Mouse (Mus musculus): Measurements from ENCODE around the gene Chp2. TPM values are rescaled to one million over a fixed set of nuclear protein-coding genes. Genes with fewer than 3 reads are reported as not detected.

Chp2 gene
- polyA plus RNA-seq (2014; fragmentation: Nextera tagmentation; extraction: Ambion mirVana) = 1.1 and 1.4 TPM in 2 replicates

DNA sequence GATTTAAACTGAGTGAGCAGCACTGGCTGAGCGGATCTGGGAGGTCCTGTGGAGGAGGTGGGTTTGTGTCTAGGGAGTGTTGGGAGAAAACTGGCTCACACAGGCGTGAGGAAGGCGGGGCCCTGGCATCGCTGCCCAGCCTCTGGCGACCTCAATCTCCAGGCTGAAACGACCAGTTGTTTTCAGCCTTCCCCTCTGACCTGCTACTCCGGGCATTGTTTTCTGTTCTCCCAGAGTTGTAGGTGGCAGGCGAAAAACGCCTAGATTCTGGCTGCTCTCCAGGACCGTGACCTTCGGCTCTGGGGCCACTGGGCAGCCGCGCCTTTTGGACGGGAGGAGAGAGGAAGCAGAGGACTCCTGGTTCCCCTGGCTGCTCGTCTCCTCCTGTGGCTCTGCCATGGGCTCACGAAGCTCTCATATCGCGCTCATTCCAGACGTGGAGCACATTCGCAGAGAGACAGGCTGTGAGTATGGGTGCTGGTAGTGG lies at the start of gene Chp2:
Gene Chp2 (plus strand): TSS at position 182 of the 487 bp plus-strand sequence.
- Histone ChIP-seq H3K36me3 (replicated peaks; ENCODE audit: control insufficient read depth, insufficient read depth) (no peaks in the 10 kb centered on the region), H3K27ac (no peak within 1 kb of the TSS), H3K4me1 (replicated peaks; ENCODE audit: control insufficient read depth, insufficient read depth, low read length) (no peaks in the 10 kb centered on the region), H3K27me3 (ENCODE audit: control insufficient read depth, insufficient read depth, low read length) (no peaks in the 10 kb centered on the region), H3K4me3 (replicated peaks; ENCODE audit: low read length) (0 out of 2 replicates have a peak within 1 kb of the TSS, but pooled peaks have one; percentile 11), H3K4me2 (replicated peaks) (peak within 1 kb of the TSS; percentile 37), H3K9ac (no peak within 1 kb of the TSS), H3K9me3 (ENCODE audit: control insufficient read depth, low read length) (no peaks in the 10 kb centered on the region; the same call in 1 of the 2 replicates)
- 26% methylated on average over 20 of the region's 20 CpGs for WGBS
- ATAC-seq (ENCODE audit: low FRiP score) (no peak), DNase-seq (ENCODE audit: low spot score) (no peak)

DNA sequence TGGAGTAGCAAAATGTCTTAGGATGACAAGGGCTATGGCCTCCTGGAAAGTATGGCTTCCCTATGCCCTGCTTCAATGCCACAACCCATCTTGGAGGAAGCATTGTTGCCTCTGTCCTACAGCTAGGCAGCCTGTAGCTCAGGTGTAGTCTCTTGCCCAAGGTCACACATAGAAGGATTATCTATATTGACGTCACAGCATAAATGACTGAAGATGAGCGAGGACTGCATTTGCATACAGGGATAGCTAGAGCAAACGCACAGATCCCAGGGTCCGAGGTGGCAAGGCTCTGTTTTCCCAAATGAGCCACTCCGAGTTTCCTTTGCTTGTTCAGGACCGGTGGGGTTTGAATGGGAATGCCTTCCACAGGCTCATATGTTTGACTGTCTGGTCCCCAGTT lies 48.6 kb upstream of the Chp2 start:
- Histone ChIP-seq H3K9ac (no peak overlapping the region), H3K27ac (no peak overlapping the region), H3K4me3 (replicated peaks; ENCODE audit: low read length) (no peak overlapping the region), H3K36me3 (replicated peaks; ENCODE audit: control insufficient read depth, insufficient read depth) (peaks cover 7% of the 10 kb centered on the region; the same call in 1 of the 2 replicates), H3K4me1 (replicated peaks; ENCODE audit: control insufficient read depth, insufficient read depth, low read length) (no peaks in the 10 kb centered on the region), H3K9me3 (ENCODE audit: control insufficient read depth, low read length) (no peaks in the 10 kb centered on the region), H3K4me2 (replicated peaks) (no peak overlapping the region), H3K27me3 (ENCODE audit: control insufficient read depth, insufficient read depth, low read length) (no peaks in the 10 kb centered on the region)
- ATAC-seq (ENCODE audit: low FRiP score) = no peak
- 80% methylated on average over 6 of the region's 6 CpGs for WGBS
- DNase-seq (ENCODE audit: low spot score) = no peak

DNA sequence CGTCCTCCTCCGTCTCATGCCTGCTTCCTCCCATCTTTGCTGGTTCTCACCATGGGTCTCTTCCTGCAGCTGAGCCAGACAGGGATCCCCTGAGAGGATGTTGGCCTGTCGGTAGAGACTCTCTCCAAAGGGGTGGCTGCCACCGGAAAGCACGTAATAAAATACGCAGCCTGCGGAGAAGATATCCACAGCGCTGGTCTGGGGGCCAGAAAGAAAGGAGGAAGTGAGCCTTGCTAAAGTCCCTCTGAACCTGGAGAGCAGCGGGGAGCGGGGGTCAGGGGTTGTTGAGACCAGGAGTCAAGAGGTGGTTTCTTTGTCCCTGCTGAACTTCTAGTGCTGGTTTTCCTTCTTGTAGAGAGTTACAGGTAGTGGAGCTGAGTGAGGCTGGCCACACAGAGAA lies 47.7 kb upstream of the Chp2 start:
- 78% methylated on average over 10 of the region's 10 CpGs for WGBS
- Histone ChIP-seq H3K4me2 (replicated peaks) (no peak overlapping the region), H3K27me3 (ENCODE audit: control insufficient read depth, insufficient read depth, low read length) (no peaks in the 10 kb centered on the region), H3K9me3 (ENCODE audit: control insufficient read depth, low read length) (no peaks in the 10 kb centered on the region), H3K9ac (no peak overlapping the region), H3K36me3 (replicated peaks; ENCODE audit: control insufficient read depth, insufficient read depth) (peaks cover 7% of the 10 kb centered on the region; the same call in 1 of the 2 replicates), H3K27ac (no peak overlapping the region), H3K4me1 (replicated peaks; ENCODE audit: control insufficient read depth, insufficient read depth, low read length) (no peaks in the 10 kb centered on the region), H3K4me3 (replicated peaks; ENCODE audit: low read length) (no peak overlapping the region)
- ATAC-seq (ENCODE audit: low FRiP score) (no peak), DNase-seq (ENCODE audit: low spot score) (no peak)

DNA sequence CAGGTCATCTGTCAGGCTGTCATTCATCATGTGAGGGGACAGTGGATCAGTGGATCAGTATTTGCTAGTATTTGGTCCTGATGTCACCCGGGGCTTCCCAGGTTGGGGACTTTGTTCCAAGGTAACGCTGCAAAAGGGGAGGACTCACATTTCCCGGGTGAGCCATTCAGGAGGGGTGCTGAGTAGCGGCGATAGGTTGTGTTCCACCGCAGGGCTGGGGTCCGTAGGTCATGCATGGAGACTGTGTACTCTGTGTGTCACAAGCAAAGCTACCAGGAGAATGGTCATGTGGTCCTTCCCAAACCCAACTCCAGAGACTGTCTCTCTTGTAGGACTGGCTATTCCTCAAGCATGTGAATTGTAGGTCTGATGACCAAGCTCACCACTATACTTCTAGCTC lies 38.6 kb upstream of the Chp2 start:
- no peak for DNase-seq (ENCODE audit: low spot score)
- Histone ChIP-seq H3K27ac (no peak overlapping the region), H3K27me3 (ENCODE audit: control insufficient read depth, insufficient read depth, low read length) (no peaks in the 10 kb centered on the region), H3K9ac (no peak overlapping the region), H3K36me3 (replicated peaks; ENCODE audit: control insufficient read depth, insufficient read depth) (no peaks in the 10 kb centered on the region), H3K4me3 (replicated peaks; ENCODE audit: low read length) (no peak overlapping the region), H3K4me2 (replicated peaks) (no peak overlapping the region), H3K4me1 (replicated peaks; ENCODE audit: control insufficient read depth, insufficient read depth, low read length) (no peaks in the 10 kb centered on the region), H3K9me3 (ENCODE audit: control insufficient read depth, low read length) (no peaks in the 10 kb centered on the region)
- ATAC-seq (ENCODE audit: low FRiP score) = no peak
- 92% methylated on average over 7 of the region's 7 CpGs for WGBS

DNA sequence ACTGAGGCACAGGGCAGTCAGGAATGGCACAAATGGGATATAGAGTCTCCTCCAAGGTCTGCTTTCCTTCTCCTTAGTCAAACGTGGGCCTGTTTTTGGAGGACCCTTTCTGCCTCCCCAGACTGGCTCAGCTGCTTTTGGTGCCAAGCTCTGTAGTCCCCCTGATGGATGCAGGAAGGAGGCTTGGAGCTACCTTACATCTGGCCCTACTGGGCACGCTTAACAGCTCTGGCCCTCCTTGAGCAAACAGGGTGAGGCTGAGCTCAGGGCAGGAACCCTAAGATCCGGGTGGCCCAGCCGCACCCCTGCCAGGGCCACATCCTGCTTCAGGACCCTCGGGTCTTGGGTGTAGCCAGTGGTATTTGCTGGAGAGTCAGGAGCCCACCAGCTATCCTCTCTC lies 34.7 kb upstream of the Chp2 start:
- WGBS = 73% methylated on average over 5 of the region's 5 CpGs
- no peak overlapping the region for H3K4me2 ChIP-seq (replicated peaks)
- no peaks in the 10 kb centered on the region for H3K36me3 ChIP-seq (replicated peaks; ENCODE audit: control insufficient read depth, insufficient read depth)

DNA sequence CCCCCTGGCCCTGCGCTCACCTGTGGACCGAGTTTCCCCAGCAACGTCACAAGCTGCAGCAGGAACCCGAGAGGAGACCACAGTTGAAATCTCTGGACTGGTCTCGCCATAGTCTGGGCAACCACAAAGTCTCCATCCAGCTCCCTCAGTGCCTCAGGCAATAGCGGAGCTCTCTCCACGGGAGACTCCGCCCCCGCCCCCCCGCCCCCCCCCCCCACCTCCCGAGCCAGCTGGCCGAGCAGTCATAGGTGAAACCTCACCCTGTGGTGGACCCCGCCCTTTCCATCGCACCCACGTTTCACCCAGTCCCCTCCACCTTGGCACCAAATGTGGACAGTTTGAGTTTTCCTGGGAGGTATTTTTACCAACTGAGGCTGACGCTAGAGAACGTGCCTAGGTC lies 33.3 kb upstream of the Chp2 start, which contains the start of gene Ern2:
Gene Ern2 (minus strand): TSS at position 165 of the 400 bp plus-strand sequence.
- Histone ChIP-seq H3K27ac (no peak within 1 kb of the TSS), H3K4me3 (replicated peaks; ENCODE audit: low read length) (peak within 1 kb of the TSS; percentile 11; the same call in 1 of the 2 replicates), H3K4me2 (replicated peaks) (peak within 1 kb of the TSS; percentile 31), H3K27me3 (ENCODE audit: control insufficient read depth, insufficient read depth, low read length) (no peaks in the 10 kb centered on the region), H3K36me3 (replicated peaks; ENCODE audit: control insufficient read depth, insufficient read depth) (no peaks in the 10 kb centered on the region), H3K9ac (peak within 1 kb of the TSS; percentile 36; the same call in 1 of the 2 replicates), H3K4me1 (replicated peaks; ENCODE audit: control insufficient read depth, insufficient read depth, low read length) (no peaks in the 10 kb centered on the region), H3K9me3 (ENCODE audit: control insufficient read depth, low read length) (no peaks in the 10 kb centered on the region)
- 21% methylated on average over 16 of the region's 17 CpGs for WGBS
- ATAC-seq (ENCODE audit: low FRiP score) (no peak), DNase-seq (ENCODE audit: low spot score) (no peak)

More for the DNA sequence above, 34.7 kb upstream of the Chp2 start:
- Histone ChIP-seq H3K4me1 (replicated peaks; ENCODE audit: control insufficient read depth, insufficient read depth, low read length) (no peaks in the 10 kb centered on the region), H3K27ac (no peak overlapping the region), H3K9ac (no peak overlapping the region), H3K9me3 (ENCODE audit: control insufficient read depth, low read length) (no peaks in the 10 kb centered on the region), H3K27me3 (ENCODE audit: control insufficient read depth, insufficient read depth, low read length) (no peaks in the 10 kb centered on the region), H3K4me3 (replicated peaks; ENCODE audit: low read length) (no peak overlapping the region)
- DNase-seq (ENCODE audit: low spot score) = no peak
- no peak for ATAC-seq (ENCODE audit: low FRiP score)

DNA sequence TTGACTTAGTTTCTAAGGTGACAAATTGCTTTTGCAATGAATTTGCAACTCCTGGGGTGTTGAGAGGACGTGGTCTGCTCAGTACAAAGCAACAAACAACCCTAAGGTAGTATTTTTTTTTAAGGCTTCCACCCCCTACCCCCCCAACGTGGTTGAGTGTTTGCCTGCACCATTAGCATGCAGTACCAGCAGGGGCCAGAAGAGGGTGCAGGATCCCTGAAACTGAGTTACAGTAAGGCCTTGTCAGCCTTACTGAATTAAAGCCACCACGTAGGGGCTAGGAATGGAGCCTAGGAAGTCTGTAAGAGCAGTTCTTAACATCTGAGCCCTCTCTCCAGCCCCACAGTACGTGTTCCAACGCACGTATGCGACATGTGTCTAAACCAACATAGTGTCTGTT lies 29.8 kb upstream of the Chp2 start:
- H3K36me3 ChIP-seq (replicated peaks; ENCODE audit: control insufficient read depth, insufficient read depth) = no peaks in the 10 kb centered on the region
- H3K9ac ChIP-seq = no peak overlapping the region
- H3K4me2 ChIP-seq (replicated peaks) = no peak overlapping the region
- H3K4me1 ChIP-seq (replicated peaks; ENCODE audit: control insufficient read depth, insufficient read depth, low read length) = no peaks in the 10 kb centered on the region
- H3K9me3 ChIP-seq (ENCODE audit: control insufficient read depth, low read length) = no peaks in the 10 kb centered on the region
- 27% methylated on average over 7 of the region's 7 CpGs for WGBS
- peak; percentile 73 for DNase-seq (ENCODE audit: low spot score)
- no peak overlapping the region for H3K27ac ChIP-seq
- no peak for ATAC-seq (ENCODE audit: low FRiP score)
- H3K4me3 ChIP-seq (replicated peaks; ENCODE audit: low read length) = no peak overlapping the region
- no peaks in the 10 kb centered on the region for H3K27me3 ChIP-seq (ENCODE audit: control insufficient read depth, insufficient read depth, low read length)

DNA sequence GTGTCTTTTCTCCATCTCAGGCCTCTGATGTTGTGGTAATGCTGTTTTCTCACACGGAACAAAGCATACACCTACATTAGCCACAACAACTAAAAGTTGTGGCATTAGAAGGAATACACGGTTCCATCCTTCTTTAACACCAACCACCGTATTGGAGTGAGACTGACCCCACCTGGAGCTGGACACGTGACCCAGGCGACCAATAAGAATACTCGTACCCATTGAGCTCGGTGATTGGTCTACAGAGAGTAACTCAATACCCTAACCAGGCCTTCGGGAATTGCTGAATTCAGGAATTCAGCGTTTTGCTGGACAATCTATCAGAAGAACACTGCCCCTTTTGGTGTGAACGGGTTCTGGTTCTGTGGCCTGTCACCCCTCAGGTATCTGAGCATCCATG lies 28.2 kb upstream of the Chp2 start:
- DNase-seq (ENCODE audit: low spot score) (no peak), ATAC-seq (ENCODE audit: low FRiP score) (no peak)
- Histone ChIP-seq H3K4me2 (replicated peaks) (no peak overlapping the region), H3K27ac (no peak overlapping the region), H3K27me3 (ENCODE audit: control insufficient read depth, insufficient read depth, low read length) (no peaks in the 10 kb centered on the region), H3K9ac (no peak overlapping the region), H3K4me1 (replicated peaks; ENCODE audit: control insufficient read depth, insufficient read depth, low read length) (no peaks in the 10 kb centered on the region), H3K36me3 (replicated peaks; ENCODE audit: control insufficient read depth, insufficient read depth) (no peaks in the 10 kb centered on the region), H3K4me3 (replicated peaks; ENCODE audit: low read length) (no peak overlapping the region), H3K9me3 (ENCODE audit: control insufficient read depth, low read length) (no peaks in the 10 kb centered on the region)
- WGBS = 64% methylated on average over 10 of the region's 10 CpGs

DNA sequence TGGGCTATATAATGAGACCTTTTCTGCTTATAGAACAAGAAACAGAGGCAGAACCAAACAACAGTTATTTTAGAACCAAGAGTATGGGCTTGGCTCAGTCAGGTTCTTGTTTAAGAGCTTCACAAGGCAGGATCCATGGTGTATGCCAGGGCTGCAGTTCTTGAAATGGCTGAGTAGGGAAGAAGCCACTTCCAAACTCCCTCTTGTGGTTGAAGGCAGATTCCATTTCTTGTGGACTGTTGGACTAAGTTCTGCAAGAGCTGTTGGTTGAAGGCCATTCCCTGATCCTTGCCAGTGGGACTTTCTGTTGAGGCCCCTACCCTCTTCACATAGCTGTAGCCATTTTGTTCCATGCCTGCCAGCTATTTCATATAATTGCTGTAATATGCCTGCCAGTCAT lies 25.4 kb upstream of the Chp2 start:
- no peak overlapping the region for H3K4me2 ChIP-seq (replicated peaks)
- ATAC-seq (ENCODE audit: low FRiP score) = no peak
- DNase-seq (ENCODE audit: low spot score) = no peak
- H3K4me1 ChIP-seq (replicated peaks; ENCODE audit: control insufficient read depth, insufficient read depth, low read length) = no peaks in the 10 kb centered on the region
- H3K36me3 ChIP-seq (replicated peaks; ENCODE audit: control insufficient read depth, insufficient read depth) = no peaks in the 10 kb centered on the region
- H3K27ac ChIP-seq = no peak overlapping the region
- no peak overlapping the region for H3K4me3 ChIP-seq (replicated peaks; ENCODE audit: low read length)
- H3K27me3 ChIP-seq (ENCODE audit: control insufficient read depth, insufficient read depth, low read length) = no peaks in the 10 kb centered on the region
- no peak overlapping the region for H3K9ac ChIP-seq
- no peaks in the 10 kb centered on the region for H3K9me3 ChIP-seq (ENCODE audit: control insufficient read depth, low read length)

DNA sequence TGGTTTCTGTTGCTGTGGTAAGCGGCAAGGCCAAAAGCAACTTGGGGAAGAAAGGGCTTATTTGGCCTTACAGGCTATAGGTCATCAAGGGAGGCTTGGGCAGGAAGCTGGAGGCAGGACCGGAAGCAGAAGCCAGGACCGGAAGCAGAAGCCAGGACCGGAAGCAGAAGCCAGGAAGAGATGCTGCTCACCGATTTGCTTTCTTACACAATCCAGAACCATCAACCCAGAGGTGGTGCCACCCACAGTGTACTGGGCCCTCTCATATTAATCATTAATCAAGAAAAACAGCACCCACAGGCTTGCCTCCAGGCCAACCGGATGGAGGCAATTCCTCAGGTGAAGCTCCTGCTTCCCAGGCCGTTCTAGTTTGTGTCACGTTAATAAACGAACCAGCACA lies 22.5 kb upstream of the Chp2 start:
- ATAC-seq (ENCODE audit: low FRiP score) = no peak
- H3K27me3 ChIP-seq (ENCODE audit: control insufficient read depth, insufficient read depth, low read length) = no peaks in the 10 kb centered on the region
- no peaks in the 10 kb centered on the region for H3K4me1 ChIP-seq (replicated peaks; ENCODE audit: control insufficient read depth, insufficient read depth, low read length)
- 91% methylated on average over 9 of the region's 9 CpGs for WGBS
- DNase-seq (ENCODE audit: low spot score) = no peak
- H3K36me3 ChIP-seq (replicated peaks; ENCODE audit: control insufficient read depth, insufficient read depth) = no peaks in the 10 kb centered on the region
- H3K9me3 ChIP-seq (ENCODE audit: control insufficient read depth, low read length) = no peaks in the 10 kb centered on the region
- no peak overlapping the region for H3K9ac ChIP-seq
- H3K4me3 ChIP-seq (replicated peaks; ENCODE audit: low read length) = no peak overlapping the region
- H3K27ac ChIP-seq = no peak overlapping the region
- H3K4me2 ChIP-seq (replicated peaks) = no peak overlapping the region

Data from hindbrain, embryonic 14.5 days (tissue).